9 mouse cellular contexts compared by ENCODE assay signal in the genomic region with DNA sequence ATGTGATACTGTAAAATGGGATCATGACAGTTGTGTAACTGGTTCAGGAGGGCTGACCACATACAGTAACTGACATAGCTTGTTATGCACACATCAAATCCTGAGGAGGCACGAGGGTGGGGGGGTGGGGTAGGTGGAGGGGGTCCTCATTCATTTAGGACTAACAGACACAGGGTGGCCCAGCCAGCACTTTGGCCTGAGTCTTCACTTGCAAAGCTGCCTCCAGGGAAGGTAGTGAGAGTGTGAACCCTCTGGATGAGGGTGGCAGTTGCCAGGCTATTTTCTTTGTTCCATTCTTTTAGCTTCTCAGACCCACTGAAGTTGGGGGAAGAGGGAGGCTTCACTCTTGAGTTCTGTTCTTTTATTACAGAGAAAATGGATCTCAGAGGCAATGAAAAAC.
A peak's percentile ranks its signal among the peaks of the same experiment; 100 is the strongest.
DNase-seq lines count a peak whose midpoint lies in the region; ATAC-seq lines count a peak whose summit lies in the region.
"Had no signal": no experiment of that assay in that cellular context is flagged by ENCODE, and none has a peak within 500 bp of the region (broad histone marks: within the 10 kb centered on the region; RNA-seq: fewer than 3 reads in every experiment).

No protein-coding gene starts in this region.

- ATAC-seq in neural tube, embryonic 12.5 days (ENCODE audit: low FRiP score, low read depth): peak; percentile 24; the same call in 1 of the 2 replicates
- no peak for ATAC-seq in limb, embryonic 13.5 days (ENCODE audit: low FRiP score, low read depth)
- peak; percentile 8; the same call in 1 of the 2 replicates for ATAC-seq in neural tube, embryonic 15.5 days (ENCODE audit: low FRiP score)

- no peaks in the 10 kb centered on the region for H3K9me3 ChIP-seq in neural tube, embryonic 12.5 days
- H3K9me3 ChIP-seq in hindbrain, embryonic 10.5 days: no peaks in the 10 kb centered on the region
- H3K9me3 ChIP-seq in limb, embryonic 13.5 days: no peaks in the 10 kb centered on the region
- no peaks in the 10 kb centered on the region for H3K9me3 ChIP-seq in neural tube, embryonic 15.5 days (replicated peaks)
- H3K9me3 ChIP-seq: heart, embryonic 13.5 days; liver, embryonic 15.5 days had no signal

- no peak for DNase-seq in neural tube, embryonic 10.5 days (ENCODE audit: extremely low spot score, low spot score)
- DNase-seq in hindbrain, embryonic 10.5 days (ENCODE audit: low spot score): no peak
- DNase-seq in embryo, embryonic 11 days: no peak
- no peak for DNase-seq in yolk sac, embryonic 10.5 days (ENCODE audit: low spot score)

- 0 out of 2 replicates have a peak, but pooled peaks cover 3% of the 10 kb centered on the region for H3K27me3 ChIP-seq in neural tube, embryonic 12.5 days (replicated peaks)
- peaks cover 21% of the 10 kb centered on the region for H3K27me3 ChIP-seq in hindbrain, embryonic 10.5 days (ENCODE audit: insufficient read depth, poor library complexity, severe bottlenecking)
- H3K27me3 ChIP-seq in limb, embryonic 13.5 days: peaks cover 18% of the 10 kb centered on the region
- H3K27me3 ChIP-seq in neural tube, embryonic 15.5 days (replicated peaks): no peaks in the 10 kb centered on the region

- no peak overlapping the region for H3K4me3 ChIP-seq in neural tube, embryonic 12.5 days
- H3K4me3 ChIP-seq in hindbrain, embryonic 10.5 days: 0 out of 2 replicates have a peak overlapping the region, but pooled peaks have one; percentile 43
- H3K4me3 ChIP-seq in limb, embryonic 13.5 days: peak overlapping the region; percentile 28; the same call in 1 of the 2 replicates
- H3K4me3 ChIP-seq in neural tube, embryonic 15.5 days (replicated peaks): peak overlapping the region; percentile 45; the same call in 1 of the 2 replicates
- H3K4me3 ChIP-seq: liver, embryonic 15.5 days had no signal

- H3K36me3 ChIP-seq in neural tube, embryonic 12.5 days: no peaks in the 10 kb centered on the region
- no peaks in the 10 kb centered on the region for H3K36me3 ChIP-seq in hindbrain, embryonic 10.5 days
- no peaks in the 10 kb centered on the region for H3K36me3 ChIP-seq in limb, embryonic 13.5 days
- no peaks in the 10 kb centered on the region for H3K36me3 ChIP-seq in neural tube, embryonic 15.5 days
- H3K36me3 ChIP-seq: heart, embryonic 13.5 days; liver, embryonic 15.5 days had no signal

- H3K27ac ChIP-seq in neural tube, embryonic 12.5 days: no peak overlapping the region
- H3K27ac ChIP-seq in hindbrain, embryonic 10.5 days: no peak overlapping the region
- no peak overlapping the region for H3K27ac ChIP-seq in limb, embryonic 13.5 days
- peak overlapping the region; percentile 68; the same call in 1 of the 2 replicates for H3K27ac ChIP-seq in neural tube, embryonic 15.5 days (replicated peaks)
- H3K27ac ChIP-seq: heart, embryonic 13.5 days; liver, embryonic 15.5 days had no signal

- peaks cover 30% of the 10 kb centered on the region for H3K4me1 ChIP-seq in neural tube, embryonic 12.5 days
- H3K4me1 ChIP-seq in hindbrain, embryonic 10.5 days (replicated peaks): peaks cover 62% of the 10 kb centered on the region
- H3K4me1 ChIP-seq in limb, embryonic 13.5 days: peaks cover 22% of the 10 kb centered on the region
- peaks cover 52% of the 10 kb centered on the region for H3K4me1 ChIP-seq in neural tube, embryonic 15.5 days
- H3K4me1 ChIP-seq: liver, embryonic 15.5 days had no signal

- no peak overlapping the region for H3K9ac ChIP-seq in neural tube, embryonic 12.5 days
- no peak overlapping the region for H3K9ac ChIP-seq in limb, embryonic 13.5 days
- H3K9ac ChIP-seq in neural tube, embryonic 15.5 days (replicated peaks): no peak overlapping the region
- H3K9ac ChIP-seq: heart, embryonic 13.5 days; liver, embryonic 15.5 days had no signal

- 53% methylated on average over 1 of the region's 1 CpGs for WGBS in neural tube, embryonic 12.5 days
- 55% methylated on average over 1 of the region's 1 CpGs for WGBS in hindbrain, embryonic 10.5 days
- 30% methylated on average over 1 of the region's 1 CpGs for WGBS in limb, embryonic 13.5 days
- WGBS in neural tube, embryonic 15.5 days: 70% methylated on average over 1 of the region's 1 CpGs

- H3K4me2 ChIP-seq in neural tube, embryonic 12.5 days (replicated peaks): peak overlapping the region; percentile 61
- H3K4me2 ChIP-seq in limb, embryonic 13.5 days (replicated peaks): peak overlapping the region; percentile 64; the same call in 1 of the 2 replicates
- peak overlapping the region; percentile 66 for H3K4me2 ChIP-seq in neural tube, embryonic 15.5 days
- H3K4me2 ChIP-seq: liver, embryonic 15.5 days had no signal
